Mouse (Mus musculus) forebrain, postnatal 0 days (tissue): ENCODE results near the gene Nat8f3. TPM values are rescaled to one million over a fixed set of nuclear protein-coding genes. Genes with fewer than 3 reads are reported as not detected.
"Not testable (repeated sequence)": the region's sequence is repeated elsewhere in the genome, so short reads cannot be mapped to it uniquely, and the experiment has no call there.

Source experiments
- ATAC-seq: fragments of 200-750 bp; cut with Nextera tagmentation; 2 replicates; pipeline ENCODE4 v1.8.0; 2017; ENCODE audit warnings: mild to moderate bottlenecking, moderate library complexity
- DNase-seq: peaks from one replicate; pipeline ENCODE4 v3.0.0-alpha.2; 2015
- H3K27ac ChIP-seq: fragments of 300-500 bp; sonication (generic); 2 replicates; pipeline ENCODE4 v1.5.1; 2014; ENCODE audit warnings: low read depth, mild to moderate bottlenecking, antibody characterized with exemption, low read length, moderate library complexity, mixed read lengths
- H3K27me3 ChIP-seq: fragments of 300-500 bp; sonication (generic); 2 replicates; pipeline ENCODE4 v1.6.1; 2014; ENCODE audit warnings: mild to moderate bottlenecking, low read length, mixed read lengths; ENCODE audit not compliant: insufficient read depth
- H3K36me3 ChIP-seq: fragments of 300-500 bp; sonication (generic); 2 replicates; pipeline ENCODE4 v1.6.1; 2014; ENCODE audit warnings: mild to moderate bottlenecking, moderate library complexity; ENCODE audit not compliant: insufficient read depth
- H3K4me1 ChIP-seq: fragments of 300-500 bp; sonication (generic); 2 replicates; pipeline ENCODE4 v1.6.1; 2014; ENCODE audit warnings: antibody characterized with exemption; ENCODE audit not compliant: insufficient read depth
- H3K4me2 ChIP-seq: fragments of 300-500 bp; sonication (generic); 2 replicates; pipeline ENCODE4 v1.6.1; 2014; ENCODE audit warnings: low read depth, mild to moderate bottlenecking, moderate library complexity
- H3K4me3 ChIP-seq: fragments of 300-500 bp; sonication (generic); 2 replicates; pipeline ENCODE4 v1.5.1; 2014; ENCODE audit warnings: low read depth, low read length, mixed read lengths
- H3K9ac ChIP-seq: fragments of 300-500 bp; sonication (generic); 2 replicates; pipeline ENCODE4 v1.6.1; 2014; ENCODE audit warnings: mild to moderate bottlenecking
- H3K9me3 ChIP-seq: fragments of 300-500 bp; sonication (generic); 2 replicates; pipeline ENCODE4 v1.6.1; 2016; ENCODE audit warnings: low read length
- CTCF ChIP-seq: sonication (generic); IDR thresholded peaks from 2 replicates; pipeline ENCODE4 v1.5.1; 2016; ENCODE audit warnings: antibody characterized with exemption, control low read depth, low read depth
- WGBS: fragments of 180-500 bp; shearing (Covaris S2); extraction: QIAGEN DNeasy Blood & Tissue Kit; methylation state at CpG from one replicate; pipeline ENCODE4 v1.1.7; 2014; 5-methylcytosine and 5-hydroxymethylcytosine counted together
- polyA plus RNA-seq: library from polyadenylated mRNA; unstranded; fragments of >200 nt; fragmentation: Nextera tagmentation; extraction: Ambion mirVana; gene quantifications from 2 replicates; pipeline ENCODE4 v1.2.1, GENCODE M21; 2015
- total RNA-seq: library from RNA; depleted of rRNA; stranded (reverse); fragments of >200 nt; gene quantifications from 2 replicates; pipeline ENCODE4 v1.2.3, GENCODE M21; 2014; rRNA removed

Gene Nat8f3
- total RNA-seq (not detected in 2 replicates), polyA plus RNA-seq (0.13 TPM in 1 of 2 replicates, not detected in the other)

DNA sequence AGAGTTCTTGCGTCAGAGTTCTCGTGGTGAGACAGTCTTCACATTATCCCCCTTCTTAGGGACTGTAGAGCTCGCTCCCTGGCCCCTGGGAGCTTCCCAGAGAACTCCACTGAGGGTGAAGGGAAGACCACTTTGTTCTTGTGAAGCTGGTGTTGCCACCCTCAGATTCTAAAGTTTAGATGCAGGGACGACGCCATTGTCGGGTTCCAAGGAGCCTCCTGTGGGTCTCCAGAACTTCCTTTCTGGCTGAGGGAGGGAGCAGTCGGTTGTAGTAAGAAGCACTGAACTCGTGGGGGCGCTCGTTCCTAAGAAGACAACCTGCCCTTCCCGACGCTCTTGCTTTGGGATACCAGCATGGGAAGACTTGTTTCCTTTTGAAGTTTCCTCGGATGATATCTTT lies at the start of gene Nat8f3:
Gene Nat8f3, minus strand, starts transcription at position 223 of the 400 bp plus-strand sequence.
- not testable (repeated sequence) for H3K27ac ChIP-seq, H3K36me3 ChIP-seq, H3K9me3 ChIP-seq, H3K9ac ChIP-seq, H3K4me1 ChIP-seq, H3K27me3 ChIP-seq, H3K4me3 ChIP-seq, ATAC-seq, H3K4me2 ChIP-seq
- WGBS = 55% methylated on average over 13 of the region's 13 CpGs
- DNase-seq = peak; percentile 4

DNA sequence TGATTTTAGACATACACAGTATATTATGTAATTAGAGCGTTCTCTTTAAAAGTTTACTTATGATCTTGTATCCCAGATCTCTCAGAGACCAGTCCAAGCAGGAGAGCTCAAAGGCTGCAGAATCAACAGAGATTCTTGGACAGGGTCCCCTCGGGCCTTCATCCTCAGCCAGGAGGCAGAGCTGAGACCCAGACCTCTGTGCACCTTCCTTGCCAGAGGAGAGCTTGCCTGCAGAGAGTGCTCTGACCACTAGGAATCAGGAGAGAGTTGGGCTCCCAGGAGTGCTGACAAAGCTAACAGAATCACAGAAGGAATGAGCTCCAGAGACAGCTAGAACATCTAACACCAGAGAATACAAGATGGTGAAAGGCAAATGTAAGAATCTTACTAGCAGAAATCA lies 47.8 kb upstream of the Nat8f3 start:
- H3K27me3 ChIP-seq = no peaks in the 10 kb centered on the region
- TF ChIP-seq CTCF = no peak
- WGBS = 86% methylated on average over 2 of the region's 2 CpGs
- no peak for DNase-seq
- H3K27ac ChIP-seq = no peak overlapping the region
- H3K9ac ChIP-seq = no peak overlapping the region
- no peaks in the 10 kb centered on the region for H3K4me1 ChIP-seq
- no peak for ATAC-seq
- no peak overlapping the region for H3K4me3 ChIP-seq
- H3K9me3 ChIP-seq = no peaks in the 10 kb centered on the region
- H3K4me2 ChIP-seq = no peak overlapping the region
- no peaks in the 10 kb centered on the region for H3K36me3 ChIP-seq

DNA sequence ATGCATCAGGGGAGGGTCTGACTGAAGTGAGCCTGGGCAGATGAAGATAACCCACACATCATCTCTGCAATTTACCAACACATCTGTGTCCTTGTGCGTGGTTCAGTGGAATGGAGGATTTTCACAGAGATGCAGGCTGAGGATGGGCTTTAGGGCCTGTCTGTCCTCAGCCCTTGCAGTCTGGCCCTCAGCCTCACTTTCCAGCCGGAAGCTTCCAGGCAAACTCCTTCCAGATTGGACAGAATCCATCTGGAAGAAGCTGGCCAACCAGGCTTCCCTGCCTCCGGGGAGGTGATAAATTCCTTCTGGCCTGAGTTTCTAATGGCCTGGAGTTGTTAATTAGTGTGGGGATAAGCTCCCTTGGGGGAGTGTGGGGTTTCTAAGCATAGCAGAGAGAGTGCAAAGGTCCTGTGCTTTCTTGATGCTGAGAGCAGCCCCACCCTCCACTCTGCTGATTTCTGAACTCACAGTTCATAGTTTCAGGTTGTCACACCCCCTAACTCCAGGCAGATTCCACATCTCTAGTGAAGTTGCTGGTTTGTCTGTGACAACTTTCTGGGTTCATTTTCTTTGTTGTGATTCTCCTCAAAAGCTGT lies 45.5 kb upstream of the Nat8f3 start:
- not testable (repeated sequence) for ATAC-seq, H3K36me3 ChIP-seq, H3K27ac ChIP-seq, H3K4me3 ChIP-seq, H3K9me3 ChIP-seq, H3K27me3 ChIP-seq, H3K4me2 ChIP-seq, DNase-seq, H3K9ac ChIP-seq, H3K4me1 ChIP-seq
- WGBS = 44% methylated on average over 3 of the region's 3 CpGs

- ATAC-seq, H3K27me3 ChIP-seq, H3K36me3 ChIP-seq, H3K4me3 ChIP-seq, DNase-seq, H3K9me3 ChIP-seq, H3K4me2 ChIP-seq, H3K9ac ChIP-seq, H3K4me1 ChIP-seq, H3K27ac ChIP-seq: not testable (repeated sequence)
- WGBS = 97% methylated on average over 2 of the region's 3 CpGs
These were observed 45.0 kb upstream of the Nat8f3 start for GRCm38 (mm10) chr6:85810514-85810913.

DNA sequence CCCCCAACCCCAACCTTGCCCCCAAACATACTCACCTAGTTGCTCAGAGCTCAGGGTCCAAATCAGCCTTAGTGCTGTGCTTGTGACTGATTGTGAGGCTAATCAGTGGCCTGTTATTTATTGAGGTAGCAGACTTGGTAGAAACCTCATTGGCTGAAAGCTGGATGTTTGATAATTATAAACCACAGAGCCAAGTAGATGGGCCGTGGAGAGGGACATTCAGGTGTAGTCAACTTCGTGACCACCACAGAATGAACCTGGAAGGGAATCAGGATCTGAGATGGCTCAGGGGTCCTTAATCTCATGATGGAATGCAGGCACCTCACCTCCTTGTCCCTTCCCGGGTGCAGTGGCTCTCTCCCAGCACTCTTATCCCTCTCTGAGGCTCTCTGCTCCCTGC lies 44.2 kb upstream of the Nat8f3 start:
- not testable (repeated sequence) for H3K9ac ChIP-seq, H3K4me1 ChIP-seq, ATAC-seq, H3K4me3 ChIP-seq, DNase-seq, H3K36me3 ChIP-seq, H3K9me3 ChIP-seq, H3K27me3 ChIP-seq, H3K4me2 ChIP-seq, H3K27ac ChIP-seq
- WGBS = 71% methylated on average over 2 of the region's 3 CpGs

DNA sequence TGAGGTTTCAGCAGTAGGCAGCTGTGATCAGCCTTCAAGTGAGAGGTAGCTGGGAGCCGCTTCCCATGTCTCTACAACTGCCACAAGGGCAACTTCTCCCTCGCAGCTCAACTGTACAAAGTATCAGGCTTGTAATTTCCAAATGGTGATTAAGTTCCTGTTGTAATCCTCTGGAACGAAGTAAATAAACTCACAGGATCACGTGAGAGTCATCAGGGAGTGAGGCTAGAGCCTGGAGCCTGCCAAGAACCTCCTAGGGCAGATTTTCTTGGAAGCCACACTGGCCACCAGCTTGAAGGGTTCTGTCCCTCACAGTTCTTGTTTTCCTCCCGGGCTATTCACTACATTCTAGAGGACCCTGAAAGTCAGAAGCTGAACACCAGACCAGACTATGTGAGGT lies 37.6 kb upstream of the Nat8f3 start:
- H3K4me2 ChIP-seq, H3K4me3 ChIP-seq, H3K36me3 ChIP-seq, H3K4me1 ChIP-seq, H3K9ac ChIP-seq, H3K27me3 ChIP-seq, ATAC-seq, DNase-seq, H3K27ac ChIP-seq, H3K9me3 ChIP-seq: not testable (repeated sequence)
- WGBS = 61% methylated on average over 5 of the region's 5 CpGs

DNA sequence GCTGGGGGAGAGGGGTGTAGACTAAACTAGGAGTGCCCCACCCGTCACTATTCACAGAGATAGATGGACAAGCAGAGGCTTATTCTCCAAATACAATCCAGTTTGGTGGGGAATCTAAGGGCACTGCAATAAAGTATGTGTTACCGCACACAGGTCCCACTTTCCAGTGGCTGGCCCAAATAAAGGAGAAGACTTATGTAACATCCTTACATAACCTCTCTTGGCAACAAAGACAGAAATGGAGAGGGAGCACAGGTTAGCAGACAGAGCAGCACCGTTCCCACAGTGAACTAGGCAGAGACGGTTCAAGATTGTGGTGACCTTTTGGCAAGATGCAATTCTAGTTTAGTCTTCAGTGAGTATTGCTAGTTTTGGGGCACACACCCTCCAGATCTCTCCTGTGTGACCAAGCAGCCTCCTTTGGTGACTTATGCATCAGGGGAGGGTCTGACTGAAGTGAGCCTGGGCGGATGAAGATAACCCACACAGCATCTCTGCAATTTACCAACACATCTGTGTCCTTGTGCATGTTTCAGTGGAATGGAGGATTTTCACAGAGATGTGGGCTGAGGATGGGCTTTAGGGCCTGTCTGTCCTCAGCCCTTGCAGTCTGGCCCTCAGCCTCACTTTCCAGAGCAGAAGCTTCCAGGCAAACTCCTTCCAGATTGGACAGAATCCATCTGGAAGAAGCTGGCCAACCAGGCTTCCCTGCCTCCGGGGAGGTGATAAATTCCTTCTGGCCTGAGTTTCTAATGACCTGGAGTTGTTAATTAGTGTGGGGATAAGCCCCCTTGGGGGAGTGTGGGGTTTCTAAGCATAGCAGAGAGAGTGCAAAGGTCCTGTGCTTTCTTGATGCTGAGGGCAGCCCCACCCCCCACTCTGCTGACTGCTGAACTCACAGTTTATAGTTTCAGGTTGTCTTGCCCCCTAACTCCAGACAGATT lies 2.2 kb downstream of the Nat8f3 start:
- H3K27ac ChIP-seq, H3K4me1 ChIP-seq, ATAC-seq, H3K27me3 ChIP-seq, H3K36me3 ChIP-seq, H3K4me3 ChIP-seq, DNase-seq, H3K4me2 ChIP-seq, H3K9me3 ChIP-seq, H3K9ac ChIP-seq: not testable (repeated sequence)
- WGBS = 91% methylated on average over 5 of the region's 6 CpGs

GRCm38 (mm10) chr6:85762678-85763077 lies 2.9 kb downstream of the Nat8f3 start:
- DNase-seq, H3K9ac ChIP-seq, ATAC-seq, H3K4me3 ChIP-seq, H3K27ac ChIP-seq, H3K4me2 ChIP-seq, H3K9me3 ChIP-seq, H3K27me3 ChIP-seq, H3K36me3 ChIP-seq, H3K4me1 ChIP-seq: not testable (repeated sequence)
- whole genome bisulfite sequencing = 96% methylated on average over 1 of the region's 2 CpGs

GRCm38 (mm10) chr6:85755705-85756249 lies 9.8 kb downstream of the Nat8f3 start:
- H3K36me3 ChIP-seq, ATAC-seq, H3K9ac ChIP-seq, H3K4me2 ChIP-seq, DNase-seq, H3K27me3 ChIP-seq, H3K4me1 ChIP-seq, H3K9me3 ChIP-seq, H3K27ac ChIP-seq, H3K4me3 ChIP-seq: not testable (repeated sequence)
- 57% methylated on average over 3 of the region's 6 CpGs for WGBS

DNA sequence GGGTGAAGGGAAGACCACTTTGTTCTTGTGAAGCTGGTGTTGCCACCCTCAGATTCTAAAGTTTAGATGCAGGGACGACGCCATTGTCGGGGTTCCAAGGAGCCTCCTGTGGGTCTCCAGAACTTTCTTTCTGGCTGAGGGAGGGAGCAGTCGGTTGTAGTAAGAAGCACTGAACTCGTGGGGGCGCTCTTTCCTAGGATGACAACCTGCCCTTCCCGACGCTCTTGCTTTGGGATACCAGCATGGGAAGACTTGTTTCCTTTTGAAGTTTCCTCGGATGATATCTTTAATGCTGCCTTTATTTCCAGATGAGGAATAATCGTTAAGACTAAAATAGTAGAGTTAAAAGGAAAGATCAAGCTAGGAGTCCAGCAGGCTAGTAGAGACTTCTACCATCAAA lies 52.4 kb downstream of the Nat8f3 start, which contains the start of gene Nat8f7:
Gene Nat8f7, minus strand, starts transcription at position 101 of the 400 bp plus-strand sequence.
- not testable (repeated sequence) for DNase-seq, H3K4me2 ChIP-seq, H3K36me3 ChIP-seq, H3K4me3 ChIP-seq, H3K9me3 ChIP-seq, H3K27ac ChIP-seq, H3K4me1 ChIP-seq, ATAC-seq, H3K27me3 ChIP-seq, H3K9ac ChIP-seq
- WGBS = 78% methylated on average over 9 of the region's 10 CpGs
